Mouse (Mus musculus): Measurements from ENCODE around the gene Gp1ba. TPM values are rescaled to one million over a fixed set of nuclear protein-coding genes. Genes with fewer than 3 reads are reported as not detected.
A peak's percentile ranks its signal among the peaks of the same experiment; 100 is the strongest.

Gp1ba gene
- polyA plus RNA-seq, 1 experiment from 2014 or later: 0.49 TPM

GRCm38 (mm10) chr11:70612505-70612904 is 26.4 kb upstream of the Gp1ba start:
- no peaks in the 10 kb centered on the region for H3K9me3 ChIP-seq

DNA sequence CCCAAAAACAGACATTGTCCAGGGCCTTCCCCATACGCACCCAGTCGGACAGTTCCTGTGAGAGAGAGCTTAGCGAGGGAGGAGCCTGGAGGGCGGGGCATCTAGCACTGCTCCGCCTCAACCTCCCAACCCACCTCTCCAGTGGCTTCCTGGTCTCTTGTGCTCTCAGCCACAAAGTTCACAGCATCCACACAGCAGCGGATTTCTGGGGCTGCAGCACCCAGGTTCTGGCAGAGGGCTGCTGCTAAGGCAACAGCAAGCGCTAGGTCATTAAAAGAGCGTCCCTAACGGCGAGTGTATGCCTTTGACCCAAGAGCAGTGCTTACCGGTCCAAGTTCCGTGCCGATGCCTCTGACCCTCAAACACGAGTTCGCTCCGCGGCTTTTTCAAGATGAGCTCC is 23.8 kb upstream of the Gp1ba start:
- Histone ChIP-seq H3K9me3 (no peaks in the 10 kb centered on the region), H3K27me3 (replicated peaks) (peaks cover 13% of the 10 kb centered on the region; the same call in 1 of the 2 replicates), H3K27ac (no peak overlapping the region), H3K4me2 (replicated peaks) (peak overlapping the region; percentile 58), H3K36me3 (peaks cover 32% of the 10 kb centered on the region), H3K4me1 (peaks cover 7% of the 10 kb centered on the region), H3K4me3 (peak overlapping the region; percentile 8; the same call in 1 of the 2 replicates), H3K9ac (0 out of 2 replicates have a peak overlapping the region, but pooled peaks have one; percentile 29)
- WGBS: 3% methylated on average over 17 of the region's 17 CpGs
- ATAC-seq (ENCODE audit: low FRiP score, low read depth): peak; percentile 50; the same call in 1 of the 2 replicates

More at GRCm38 (mm10) chr11:70612505-70612904, 26.4 kb upstream of the Gp1ba start:
- H3K36me3 ChIP-seq: peaks cover 57% of the 10 kb centered on the region
- H3K4me1 ChIP-seq: peaks cover 7% of the 10 kb centered on the region
- H3K27ac ChIP-seq: no peak overlapping the region
- H3K27me3 ChIP-seq (replicated peaks): peaks cover 13% of the 10 kb centered on the region; the same call in 1 of the 2 replicates
- H3K4me3 ChIP-seq: no peak overlapping the region
- no peak overlapping the region for H3K9ac ChIP-seq
- ATAC-seq (ENCODE audit: low FRiP score, low read depth): no peak
- no peak overlapping the region for H3K4me2 ChIP-seq (replicated peaks)
- 82% methylated on average over 7 of the region's 7 CpGs for WGBS

DNA sequence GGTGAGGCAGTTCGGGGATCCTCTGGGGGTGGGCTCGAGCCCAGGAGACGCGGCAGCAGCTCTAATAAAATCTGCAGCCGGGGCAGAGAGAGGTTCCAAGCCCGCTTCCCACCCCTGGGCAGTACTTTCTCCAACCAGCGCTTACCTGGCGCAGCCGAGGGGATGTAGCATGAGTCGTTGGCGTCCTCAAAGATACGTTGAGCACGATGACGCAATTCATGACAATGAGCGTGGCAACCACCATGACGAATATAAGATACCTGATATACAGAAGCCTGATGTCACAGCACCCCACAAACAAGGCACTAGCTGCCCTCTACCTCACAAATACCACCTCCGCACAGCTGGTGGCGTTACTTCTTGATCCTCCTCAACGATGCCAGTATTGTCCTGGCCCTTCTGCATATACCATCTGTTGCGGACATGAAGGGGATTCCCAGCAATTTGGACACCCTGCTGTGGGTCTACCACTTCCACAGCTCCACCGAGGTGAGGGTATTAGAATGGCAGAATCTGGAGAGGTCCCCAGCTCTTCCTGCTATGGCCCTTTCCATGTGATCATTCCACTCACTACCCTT is 23.3 kb upstream of the Gp1ba start, which contains the start of gene 4930544D05Rik:
TSS of gene 4930544D05Rik (plus strand) at position 333 of the 578 bp plus-strand sequence.
- no peak for ATAC-seq (ENCODE audit: low FRiP score, low read depth)
- Histone ChIP-seq H3K9ac (0 out of 2 replicates have a peak within 1 kb of the TSS, but pooled peaks have one; percentile 29), H3K9me3 (no peaks in the 10 kb centered on the region), H3K4me3 (peak within 1 kb of the TSS; percentile 8; the same call in 1 of the 2 replicates), H3K4me1 (peaks cover 7% of the 10 kb centered on the region), H3K36me3 (peaks cover 26% of the 10 kb centered on the region), H3K4me2 (replicated peaks) (peak within 1 kb of the TSS; percentile 58), H3K27ac (no peak within 1 kb of the TSS), H3K27me3 (replicated peaks) (peaks cover 13% of the 10 kb centered on the region; the same call in 1 of the 2 replicates)
- 15% methylated on average over 21 of the region's 21 CpGs for WGBS

DNA sequence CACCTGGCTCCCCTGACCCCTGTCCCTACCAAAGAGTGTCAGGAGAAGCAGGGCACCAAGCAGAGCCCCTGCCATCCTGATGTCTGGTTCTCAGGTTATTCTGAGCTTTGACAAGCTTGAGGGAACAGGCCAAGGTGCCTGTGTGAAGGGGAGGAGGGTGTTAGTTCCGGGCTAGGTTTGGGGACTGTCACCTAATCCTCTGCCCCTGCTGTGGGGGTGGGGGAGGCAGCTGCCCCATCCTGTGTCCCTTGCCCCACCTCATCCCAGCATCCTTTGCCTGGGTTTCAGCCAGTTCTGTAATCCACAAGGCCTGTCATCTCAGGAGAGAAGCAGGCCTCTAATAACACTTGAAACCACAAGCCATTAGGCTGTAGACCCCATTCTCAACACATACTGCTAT is 19.8 kb upstream of the Gp1ba start, which contains the start of gene Chrne:
TSS of gene Chrne (minus strand) at position 116 of the 400 bp plus-strand sequence.
- ATAC-seq (ENCODE audit: low FRiP score, low read depth): no peak
- WGBS: 65% methylated on average over 1 of the region's 1 CpGs
- H3K4me3 ChIP-seq: no peak within 1 kb of the TSS
- no peaks in the 10 kb centered on the region for H3K9me3 ChIP-seq
- no peak within 1 kb of the TSS for H3K9ac ChIP-seq
- H3K4me2 ChIP-seq (replicated peaks): no peak within 1 kb of the TSS
- peaks cover 7% of the 10 kb centered on the region for H3K4me1 ChIP-seq
- H3K27ac ChIP-seq: no peak within 1 kb of the TSS
- H3K27me3 ChIP-seq (replicated peaks): peaks cover 13% of the 10 kb centered on the region; the same call in 1 of the 2 replicates
- no peaks in the 10 kb centered on the region for H3K36me3 ChIP-seq

DNA sequence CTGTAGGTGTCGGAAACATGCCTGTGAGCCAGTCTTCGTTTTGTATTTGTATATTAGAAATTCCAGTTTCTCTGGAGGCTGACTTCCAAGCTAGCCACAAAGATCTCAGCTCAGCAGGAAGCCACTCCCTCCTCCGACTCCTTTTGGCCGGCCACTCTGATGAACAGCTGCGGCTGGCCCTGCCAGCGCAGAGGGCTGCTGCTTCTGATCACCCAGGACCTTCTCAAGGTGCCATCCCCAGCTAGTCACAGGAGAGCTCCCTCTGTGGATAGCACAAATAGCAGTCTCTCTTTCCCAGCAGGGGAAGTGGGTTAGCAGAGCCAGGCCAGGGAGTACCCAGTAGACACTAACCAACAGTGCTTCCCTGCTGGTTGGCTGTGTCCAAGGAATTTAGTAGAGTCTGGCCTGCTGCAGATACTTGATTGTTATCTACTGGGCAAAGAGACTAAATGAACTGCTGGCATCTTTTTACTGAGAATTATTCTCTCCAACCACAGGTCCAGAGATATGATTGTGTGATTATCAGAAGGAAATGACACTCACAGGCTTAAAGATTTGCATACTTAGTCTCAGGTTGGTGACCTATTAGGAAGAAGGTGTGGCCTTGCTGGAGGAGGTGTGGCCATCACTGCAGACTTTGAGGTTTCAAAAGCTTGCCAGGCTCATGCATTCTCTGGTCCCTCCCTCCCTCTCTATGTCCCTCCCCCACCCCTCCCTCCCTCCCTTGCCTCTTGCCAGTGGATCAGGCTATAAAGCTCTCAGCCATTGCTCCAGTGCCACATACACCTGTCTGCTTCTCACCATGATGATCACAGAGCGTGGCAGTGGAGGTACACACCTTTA is 16.7 kb upstream of the Gp1ba start:
- Histone ChIP-seq H3K36me3 (no peaks in the 10 kb centered on the region), H3K4me3 (no peak overlapping the region), H3K4me2 (replicated peaks) (no peak overlapping the region), H3K9me3 (no peaks in the 10 kb centered on the region), H3K9ac (no peak overlapping the region), H3K27ac (no peak overlapping the region), H3K27me3 (replicated peaks) (no peaks in the 10 kb centered on the region), H3K4me1 (no peaks in the 10 kb centered on the region)
- 44% methylated on average over 7 of the region's 7 CpGs for WGBS
- no peak for ATAC-seq (ENCODE audit: low FRiP score, low read depth)

DNA sequence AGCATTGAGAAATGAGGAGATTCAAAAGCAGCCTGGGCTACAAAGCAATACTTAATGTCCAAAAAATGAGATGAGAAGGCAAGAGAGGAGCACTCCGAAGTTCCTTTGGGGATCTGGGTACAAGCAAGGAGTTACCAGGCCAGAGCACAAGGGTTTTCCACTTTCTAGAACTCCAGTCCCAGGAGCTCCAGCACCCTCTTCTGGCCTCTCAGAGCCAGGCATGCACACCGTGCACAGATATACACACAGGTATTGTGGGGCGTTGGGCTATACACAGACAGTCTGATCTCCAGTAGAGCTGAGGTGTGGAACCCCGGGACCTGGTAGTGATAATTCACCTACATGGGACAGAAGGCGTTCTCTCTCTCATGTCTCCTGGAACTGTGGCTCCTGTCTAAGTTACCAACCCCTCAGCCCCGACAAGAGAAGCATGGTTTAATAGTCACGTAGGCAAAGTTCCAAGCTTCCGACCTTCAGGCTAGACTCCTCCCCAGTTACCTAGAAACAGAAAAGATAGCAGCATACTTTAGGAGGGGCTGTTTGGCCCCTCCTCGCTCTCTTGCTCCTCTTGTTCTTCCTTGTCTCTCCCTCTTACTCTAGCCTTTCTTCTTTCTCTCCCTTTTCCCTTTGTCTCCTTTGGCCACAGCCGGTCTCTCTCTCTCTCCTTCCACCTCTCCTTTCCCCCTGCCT is 15.7 kb upstream of the Gp1ba start:
- H3K9ac ChIP-seq: no peak overlapping the region
- H3K4me1 ChIP-seq: no peaks in the 10 kb centered on the region
- no peak overlapping the region for H3K4me2 ChIP-seq (replicated peaks)
- H3K27ac ChIP-seq: no peak overlapping the region
- WGBS: 84% methylated on average over 10 of the region's 10 CpGs
- no peak overlapping the region for H3K4me3 ChIP-seq
- no peaks in the 10 kb centered on the region for H3K36me3 ChIP-seq
- no peak for ATAC-seq (ENCODE audit: low FRiP score, low read depth)
- no peaks in the 10 kb centered on the region for H3K27me3 ChIP-seq (replicated peaks)
- no peaks in the 10 kb centered on the region for H3K9me3 ChIP-seq

DNA sequence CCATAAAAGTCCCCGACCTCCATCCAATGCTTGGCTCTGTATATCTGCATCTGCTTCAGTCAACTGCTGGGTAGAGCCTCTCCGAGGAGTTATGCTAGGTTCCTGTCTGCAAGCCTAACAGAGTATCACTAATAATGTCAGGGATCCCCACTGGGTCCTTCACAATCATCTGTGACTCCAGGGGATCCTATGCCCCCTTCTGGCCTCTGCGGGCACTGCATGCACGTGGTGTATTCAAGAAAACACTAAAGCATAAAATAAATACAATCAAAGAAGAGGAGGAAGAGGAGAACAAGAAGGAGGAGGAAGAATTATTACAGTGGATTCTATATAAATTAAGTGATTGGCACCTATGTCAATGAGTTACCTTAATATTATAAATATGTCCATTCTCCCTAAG is 13.4 kb upstream of the Gp1ba start:
- Histone ChIP-seq H3K4me1 (no peaks in the 10 kb centered on the region), H3K9ac (no peak overlapping the region), H3K27me3 (replicated peaks) (no peaks in the 10 kb centered on the region), H3K9me3 (no peaks in the 10 kb centered on the region), H3K27ac (no peak overlapping the region), H3K4me3 (no peak overlapping the region), H3K36me3 (no peaks in the 10 kb centered on the region), H3K4me2 (replicated peaks) (no peak overlapping the region)
- ATAC-seq (ENCODE audit: low FRiP score, low read depth): no peak
- WGBS: 48% methylated on average over 4 of the region's 4 CpGs

DNA sequence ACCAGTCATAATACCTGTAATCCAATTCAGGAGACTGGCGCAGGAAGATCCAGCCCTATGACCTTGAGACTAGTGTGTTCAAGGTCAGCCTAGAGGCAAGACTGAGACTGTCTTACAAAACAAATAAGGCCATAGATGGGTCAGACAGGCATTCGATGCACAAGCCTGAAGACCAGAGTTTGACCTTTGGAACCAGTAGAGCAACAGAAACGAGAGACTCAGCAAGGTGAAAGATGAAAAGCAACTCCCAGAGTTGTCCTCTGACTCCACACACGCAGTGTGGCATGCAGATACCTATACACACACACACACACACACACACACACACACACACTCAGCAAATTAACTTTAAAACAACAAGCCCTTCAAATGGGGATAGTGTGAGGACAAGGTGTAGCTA is 12.0 kb upstream of the Gp1ba start:
- Histone ChIP-seq H3K27ac (no peak overlapping the region), H3K9ac (no peak overlapping the region), H3K27me3 (replicated peaks) (no peaks in the 10 kb centered on the region), H3K4me1 (no peaks in the 10 kb centered on the region), H3K4me2 (replicated peaks) (no peak overlapping the region), H3K4me3 (no peak overlapping the region), H3K9me3 (no peaks in the 10 kb centered on the region), H3K36me3 (no peaks in the 10 kb centered on the region)
- ATAC-seq (ENCODE audit: low FRiP score, low read depth): no peak
- 79% methylated on average over 4 of the region's 4 CpGs for WGBS

GRCm38 (mm10) chr11:70628431-70628830 is 10.5 kb upstream of the Gp1ba start:
- Histone ChIP-seq H3K36me3 (no peaks in the 10 kb centered on the region), H3K27ac (no peak overlapping the region), H3K9me3 (no peaks in the 10 kb centered on the region), H3K4me2 (replicated peaks) (no peak overlapping the region), H3K27me3 (replicated peaks) (no peaks in the 10 kb centered on the region), H3K9ac (no peak overlapping the region), H3K4me1 (no peaks in the 10 kb centered on the region), H3K4me3 (no peak overlapping the region)
- WGBS: 78% methylated on average over 2 of the region's 2 CpGs
- no peak for ATAC-seq (ENCODE audit: low FRiP score, low read depth)

DNA sequence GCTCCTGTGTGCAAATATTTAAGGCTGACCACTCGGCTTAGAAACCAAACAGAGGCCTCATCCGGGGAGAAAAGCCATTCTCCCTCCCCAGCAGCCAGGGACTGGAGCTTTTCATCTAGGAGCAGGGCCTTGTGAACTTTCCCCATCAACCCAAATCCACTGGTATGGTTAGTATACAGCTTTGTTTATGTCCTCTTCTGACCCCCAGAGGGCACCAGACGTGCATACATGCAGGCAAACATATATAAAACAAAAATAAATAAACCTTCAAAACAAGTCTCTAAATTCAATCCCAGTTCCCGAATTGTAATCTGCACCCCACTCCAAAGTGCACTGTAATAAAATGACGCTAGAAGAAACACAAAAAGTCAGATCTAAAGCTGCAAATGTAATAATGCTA is 9.4 kb upstream of the Gp1ba start:
- no peaks in the 10 kb centered on the region for H3K36me3 ChIP-seq
- H3K9ac ChIP-seq: no peak overlapping the region
- ATAC-seq (ENCODE audit: low FRiP score, low read depth): no peak
- H3K27ac ChIP-seq: no peak overlapping the region
- H3K27me3 ChIP-seq (replicated peaks): no peaks in the 10 kb centered on the region
- no peaks in the 10 kb centered on the region for H3K9me3 ChIP-seq
- H3K4me2 ChIP-seq (replicated peaks): no peak overlapping the region
- H3K4me1 ChIP-seq: no peaks in the 10 kb centered on the region
- WGBS: 58% methylated on average over 5 of the region's 5 CpGs
- H3K4me3 ChIP-seq: no peak overlapping the region

DNA sequence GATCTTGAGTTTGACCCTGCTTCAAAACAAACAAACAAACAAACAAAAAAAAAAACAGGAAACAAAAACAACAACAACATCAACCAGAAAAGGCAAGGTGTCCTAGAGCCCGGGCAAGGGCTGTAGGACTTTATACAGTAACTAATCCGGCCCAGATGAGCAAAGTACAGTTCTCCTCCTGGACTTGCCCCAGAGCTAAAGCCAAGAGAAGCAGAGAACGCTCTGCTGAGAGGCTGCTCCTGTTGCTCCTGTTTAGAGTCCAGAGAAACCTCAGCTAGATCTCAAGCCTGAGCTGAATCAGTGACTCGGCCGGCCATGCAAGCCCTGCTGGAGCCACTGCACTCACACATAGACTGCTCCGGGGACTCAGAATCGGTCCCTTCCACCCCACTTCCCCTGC is 8.8 kb upstream of the Gp1ba start:
- Histone ChIP-seq H3K27me3 (replicated peaks) (no peaks in the 10 kb centered on the region), H3K36me3 (no peaks in the 10 kb centered on the region), H3K9ac (no peak overlapping the region), H3K9me3 (no peaks in the 10 kb centered on the region), H3K27ac (no peak overlapping the region), H3K4me1 (no peaks in the 10 kb centered on the region), H3K4me3 (no peak overlapping the region), H3K4me2 (replicated peaks) (no peak overlapping the region)
- WGBS: 84% methylated on average over 7 of the region's 7 CpGs
- ATAC-seq (ENCODE audit: low FRiP score, low read depth): no peak

DNA sequence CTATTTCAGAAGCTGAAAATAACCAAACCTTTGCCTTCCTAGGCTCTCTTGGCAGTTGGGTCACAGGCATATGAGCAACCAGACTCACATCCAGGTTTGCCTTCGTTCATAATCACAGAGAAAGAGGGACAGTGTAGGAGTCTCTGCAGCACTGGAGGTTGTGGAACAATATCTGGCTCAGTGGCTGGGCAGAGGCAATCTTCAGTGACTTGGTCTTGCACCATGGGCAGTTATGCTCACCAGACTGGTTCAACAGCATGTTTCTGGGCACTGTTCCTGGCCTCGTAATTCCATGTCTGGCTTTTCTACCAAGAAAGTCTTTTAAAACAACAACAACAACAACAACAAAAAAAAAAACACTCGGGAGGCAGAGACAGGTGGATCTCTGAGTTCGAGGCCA is 3.3 kb upstream of the Gp1ba start:
- 84% methylated on average over 4 of the region's 4 CpGs for WGBS

More for the DNA sequence above, 3.3 kb upstream of the Gp1ba start:
- Histone ChIP-seq H3K9ac (no peak overlapping the region), H3K4me3 (no peak overlapping the region), H3K4me2 (replicated peaks) (no peak overlapping the region), H3K9me3 (no peaks in the 10 kb centered on the region), H3K4me1 (no peaks in the 10 kb centered on the region), H3K27ac (no peak overlapping the region), H3K36me3 (no peaks in the 10 kb centered on the region), H3K27me3 (replicated peaks) (no peaks in the 10 kb centered on the region; the same call in 1 of the 2 replicates)
- no peak for ATAC-seq (ENCODE audit: low FRiP score, low read depth)

Data from neural tube, embryonic 12.5 days (tissue).